Mouse (Mus musculus): ENCODE measurements around the gene Styxl1. TPM values are rescaled to one million over a fixed set of nuclear protein-coding genes. Genes with fewer than 3 reads are reported as not detected.

Styxl1 gene
- polyA plus RNA-seq (2015; fragmentation: Nextera tagmentation; extraction: Ambion mirVana): 0.33 TPM in 1 of 2 replicates, not detected in the other

GRCm38 (mm10) chr5:135777796-135778470 is at the start of gene Styxl1:
Styxl1 (minus strand) TSS chr5:135778385.

GRCm38 (mm10) chr5:135806555-135807262 is 28.5 kb upstream of the Styxl1 start, which contains the start of gene Srrm3:
Srrm3 (plus strand) TSS chr5:135806890.

GRCm38 (mm10) chr5:135778471-135779445 is 573 bp upstream of the Styxl1 start, which contains the start of gene Mdh2:
Mdh2 (plus strand) TSS chr5:135778480.

GRCm38 (mm10) chr5:135743741-135744609 is 34.2 kb downstream of the Styxl1 start, which contains the start of gene Tmem120a:
Tmem120a (minus strand) TSS chr5:135744448.

Small RNA genes lying within 50 kb of the gene (microRNA-seq; reads per million reads assigned to microRNA genes)
- gene Mir7034: not detected

Other genes starting within 250 kb of the Styxl1 start
- gene Hip1, start 233.3 kb downstream of the Styxl1 start, polyA plus RNA-seq (2015; fragmentation: Nextera tagmentation; extraction: Ambion mirVana): 19.1 and 20.3 TPM in 2 replicates
- not detected in 2 replicates for gene Ccl26, start 214.8 kb downstream of the Styxl1 start, polyA plus RNA-seq (2015; fragmentation: Nextera tagmentation; extraction: Ambion mirVana)
- gene Ccl24, start 205.3 kb downstream of the Styxl1 start, polyA plus RNA-seq (2015; fragmentation: Nextera tagmentation; extraction: Ambion mirVana): 6.7 and 16.6 TPM in 2 replicates
- gene Rhbdd2, start 145.8 kb downstream of the Styxl1 start, polyA plus RNA-seq (2015; fragmentation: Nextera tagmentation; extraction: Ambion mirVana): 37.3 and 37.9 TPM in 2 replicates
- 92.7 and 99.2 TPM in 2 replicates for gene Por, start 108.4 kb downstream of the Styxl1 start, polyA plus RNA-seq (2015; fragmentation: Nextera tagmentation; extraction: Ambion mirVana)
- 47.9 and 51.3 TPM in 2 replicates for gene Tmem120a, start 33.9 kb downstream of the Styxl1 start, polyA plus RNA-seq (2015; fragmentation: Nextera tagmentation; extraction: Ambion mirVana)
- gene Mdh2, start 95 bp upstream of the Styxl1 start, polyA plus RNA-seq (2015; fragmentation: Nextera tagmentation; extraction: Ambion mirVana): 459 and 476 TPM in 2 replicates
- gene Srrm3, start 28.5 kb upstream of the Styxl1 start, polyA plus RNA-seq (2015; fragmentation: Nextera tagmentation; extraction: Ambion mirVana): 0.10 and 0.12 TPM in 2 replicates
- gene Hspb1, start 109.5 kb upstream of the Styxl1 start, polyA plus RNA-seq (2015; fragmentation: Nextera tagmentation; extraction: Ambion mirVana): 1,184 and 1,507 TPM in 2 replicates
- gene Ywhag, start 156.2 kb upstream of the Styxl1 start, polyA plus RNA-seq (2015; fragmentation: Nextera tagmentation; extraction: Ambion mirVana): 126 and 146 TPM in 2 replicates
- 2.0 and 2.9 TPM in 2 replicates for gene Ssc4d, start 196.1 kb upstream of the Styxl1 start, polyA plus RNA-seq (2015; fragmentation: Nextera tagmentation; extraction: Ambion mirVana)
- not detected in 2 replicates for gene Zp3, start 201.7 kb upstream of the Styxl1 start, polyA plus RNA-seq (2015; fragmentation: Nextera tagmentation; extraction: Ambion mirVana)
- 18.1 and 18.9 TPM in 2 replicates for gene Dtx2, start 216.4 kb upstream of the Styxl1 start, polyA plus RNA-seq (2015; fragmentation: Nextera tagmentation; extraction: Ambion mirVana)

All from urinary bladder, postnatal 0 days (tissue).